Mouse (Mus musculus): Measurements from ENCODE around the gene Olfr1112. TPM values are rescaled to one million over a fixed set of nuclear protein-coding genes. Genes with fewer than 3 reads are reported as not detected.

Olfr1112 gene
- total RNA-seq (2023; ENCODE audit: inconsistent age), result not detected in 4 replicates

DNA sequence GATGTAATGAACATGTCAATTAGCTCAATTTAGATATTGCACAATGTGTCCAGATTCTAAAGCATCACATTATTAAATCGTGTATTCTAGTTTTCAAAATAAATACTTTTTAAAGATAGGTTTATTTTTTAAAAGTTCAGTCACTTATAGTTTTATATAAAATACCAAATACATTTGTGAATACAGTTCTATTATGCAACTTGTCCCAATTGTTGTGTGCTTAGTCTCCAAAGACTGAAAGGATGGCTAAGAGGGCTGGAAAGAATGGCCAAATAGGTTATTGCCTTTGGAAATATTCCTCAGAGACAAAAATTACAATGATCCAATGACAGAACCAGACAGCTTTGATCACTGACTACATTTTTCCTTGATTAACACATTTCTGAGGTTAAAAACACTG lies at the start of gene Olfr1112:
Olfr1112 (plus strand) TSS at position 301 of the 400 bp plus-strand sequence.

GRCm38 (mm10) chr2:87140200-87140599 lies 47.4 kb upstream of the Olfr1112 start, which contains the start of gene Olfr1110:
Gene Olfr1110, minus strand, starts transcription at chr2:87140300.

GRCm38 (mm10) chr2:87152524-87152923 lies 35.1 kb upstream of the Olfr1112 start, which contains the start of gene Olfr1111:
Gene Olfr1111, minus strand, starts transcription at chr2:87152624.

GRCm38 (mm10) chr2:87208670-87209069 lies 21.1 kb downstream of the Olfr1112 start, which contains the start of gene Olfr1113:
Gene Olfr1113, plus strand, starts transcription at chr2:87208970.

Other genes starting within 250 kb of the Olfr1112 start
- gene Olfr1099, start 227.1 kb upstream of the Olfr1112 start, total RNA-seq (2023; ENCODE audit: inconsistent age), result not detected in 4 replicates
- gene Olfr1100, start 207.8 kb upstream of the Olfr1112 start, total RNA-seq (2023; ENCODE audit: inconsistent age), result not detected in 4 replicates
- gene Olfr1101, start 196.6 kb upstream of the Olfr1112 start, total RNA-seq (2023; ENCODE audit: inconsistent age), result not detected in 4 replicates
- gene Olfr1102, start 189.4 kb upstream of the Olfr1112 start, total RNA-seq (2023; ENCODE audit: inconsistent age), result not detected in 4 replicates
- gene Olfr1104, start 160.7 kb upstream of the Olfr1112 start, total RNA-seq (2023; ENCODE audit: inconsistent age), result not detected in 4 replicates
- gene Olfr1105, start 151.3 kb upstream of the Olfr1112 start, total RNA-seq (2023; ENCODE audit: inconsistent age), result not detected in 4 replicates
- not detected in 4 replicates for gene Olfr1106, start 135.5 kb upstream of the Olfr1112 start, total RNA-seq (2023; ENCODE audit: inconsistent age)
- not detected in 4 replicates for gene Olfr1107, start 112.0 kb upstream of the Olfr1112 start, total RNA-seq (2023; ENCODE audit: inconsistent age)
- gene Olfr1109, start 91.8 kb upstream of the Olfr1112 start, total RNA-seq (2023; ENCODE audit: inconsistent age), result not detected in 4 replicates
- not detected in 4 replicates for gene Olfr259, start 73.2 kb upstream of the Olfr1112 start, total RNA-seq (2023; ENCODE audit: inconsistent age)
- gene Olfr1110, start 47.5 kb upstream of the Olfr1112 start, total RNA-seq (2023; ENCODE audit: inconsistent age), result not detected in 4 replicates
- gene Olfr1111, start 35.2 kb upstream of the Olfr1112 start, total RNA-seq (2023; ENCODE audit: inconsistent age), result not detected in 4 replicates
- not detected in 4 replicates for gene Olfr1113, start 21.2 kb downstream of the Olfr1112 start, total RNA-seq (2023; ENCODE audit: inconsistent age)
- not detected in 4 replicates for gene Olfr1115, start 60.2 kb downstream of the Olfr1112 start, total RNA-seq (2023; ENCODE audit: inconsistent age)
- gene Olfr1116, start 79.7 kb downstream of the Olfr1112 start, total RNA-seq (2023; ENCODE audit: inconsistent age), result not detected in 4 replicates
- not detected in 4 replicates for gene Olfr1118, start 119.8 kb downstream of the Olfr1112 start, total RNA-seq (2023; ENCODE audit: inconsistent age)
- not detected in 4 replicates for gene Olfr1120, start 167.0 kb downstream of the Olfr1112 start, total RNA-seq (2023; ENCODE audit: inconsistent age)
- gene Olfr1121, start 182.1 kb downstream of the Olfr1112 start, total RNA-seq (2023; ENCODE audit: inconsistent age), result not detected in 4 replicates
- gene Olfr1122, start 198.1 kb downstream of the Olfr1112 start, total RNA-seq (2023; ENCODE audit: inconsistent age), result 0.10 TPM in 1 of 4 replicates, not detected in the others
- gene Olfr1123, start 228.8 kb downstream of the Olfr1112 start, total RNA-seq (2023; ENCODE audit: inconsistent age), result not detected in 4 replicates
- gene Olfr1124, start 242.5 kb downstream of the Olfr1112 start, total RNA-seq (2023; ENCODE audit: inconsistent age), result not detected in 4 replicates